Mouse (Mus musculus) yolk sac, embryonic 10.5 days (tissue): ENCODE measurements around the gene Egln3.

Experiments used
- DNase-seq: peaks from one replicate; pipeline ENCODE4 v3.0.0-alpha.2; 2017; ENCODE audit warnings: low spot score

Gene Egln3

GRCm38 (mm10) chr12:54203656-54204045 lies at the start of gene Egln3:
Egln3 (minus strand) TSS chr12:54203860.
- DNase-seq: peak; percentile 81

- no peak for DNase-seq
Observed at GRCm38 (mm10) chr12:54253449-54253848, 49.8 kb upstream of the Egln3 start.

GRCm38 (mm10) chr12:54251942-54252400 lies 48.3 kb upstream of the Egln3 start:
- DNase-seq: no peak

GRCm38 (mm10) chr12:54247835-54248234 lies 44.2 kb upstream of the Egln3 start:
- no peak for DNase-seq

GRCm38 (mm10) chr12:54243158-54243557 lies 39.5 kb upstream of the Egln3 start:
- no peak for DNase-seq

GRCm38 (mm10) chr12:54241976-54242375 lies 38.3 kb upstream of the Egln3 start:
- no peak for DNase-seq

- no peak for DNase-seq
Observed at GRCm38 (mm10) chr12:54233794-54234193, 30.1 kb upstream of the Egln3 start.

- no peak for DNase-seq
Observed at GRCm38 (mm10) chr12:54232996-54233603, 29.4 kb upstream of the Egln3 start.

GRCm38 (mm10) chr12:54232456-54232855 lies 28.8 kb upstream of the Egln3 start:
- no peak for DNase-seq

GRCm38 (mm10) chr12:54227551-54227950 lies 23.9 kb upstream of the Egln3 start:
- no peak for DNase-seq

GRCm38 (mm10) chr12:54226341-54226740 lies 22.7 kb upstream of the Egln3 start:
- DNase-seq: no peak

GRCm38 (mm10) chr12:54225610-54226009 lies 21.9 kb upstream of the Egln3 start:
- DNase-seq: no peak

GRCm38 (mm10) chr12:54225090-54225489 lies 21.4 kb upstream of the Egln3 start:
- no peak for DNase-seq

- no peak for DNase-seq
Observed at GRCm38 (mm10) chr12:54222036-54222760, 18.5 kb upstream of the Egln3 start.

- no peak for DNase-seq
Observed at GRCm38 (mm10) chr12:54216673-54217072, 13.0 kb upstream of the Egln3 start.

- no peak for DNase-seq
Observed at GRCm38 (mm10) chr12:54214426-54214825, 10.8 kb upstream of the Egln3 start.

GRCm38 (mm10) chr12:54213871-54214270 lies 10.2 kb upstream of the Egln3 start:
- no peak for DNase-seq

GRCm38 (mm10) chr12:54213230-54213629 lies 9.6 kb upstream of the Egln3 start:
- DNase-seq: no peak

- DNase-seq: no peak
Observed at GRCm38 (mm10) chr12:54209182-54209563, 5.5 kb upstream of the Egln3 start.

GRCm38 (mm10) chr12:54208433-54209181 lies 4.9 kb upstream of the Egln3 start:
- no peak for DNase-seq

GRCm38 (mm10) chr12:54205731-54206130 lies 2.1 kb upstream of the Egln3 start:
- DNase-seq: no peak

- peak; percentile 29 for DNase-seq
Observed at GRCm38 (mm10) chr12:54205195-54205594, 1.5 kb upstream of the Egln3 start.
